ENCODE assay signal across 9 mouse cellular contexts in genomic region chr9:26733206-26733891, GRCm38 (mm10). TPM values are rescaled to one million over a fixed set of nuclear protein-coding genes. Genes with fewer than 3 reads are reported as not detected.
DNase-seq lines count a peak whose midpoint lies in the region; ATAC-seq and TF ChIP-seq lines count a peak whose summit lies in the region.
"Had no signal": no experiment of that assay in that cellular context is flagged by ENCODE, and none has a peak within 500 bp of the region (broad histone marks: within the 10 kb centered on the region; RNA-seq: fewer than 3 reads in every experiment).

Gene B3gat1 (plus strand): TSS chr9:26733728.

- DNase-seq in adrenal gland, postnatal 10 days = peak; percentile 34
- no peak for DNase-seq in adrenal gland, postnatal 4 days (ENCODE audit: low spot score in 2 of 2)
- no peak for DNase-seq in lung, postnatal 0 days (ENCODE audit: low spot score)
- no peak for DNase-seq in lung, postnatal 14 days
- DNase-seq in hindbrain, embryonic 14.5 days (ENCODE audit: low spot score) = peak; percentile 79
- peak; percentile 66 for DNase-seq in right cerebral cortex, postnatal 25 days
- no peak for DNase-seq in thymus, postnatal 14 days

- H3K36me3 ChIP-seq in lung, postnatal 0 days (ENCODE audit: insufficient read depth, low read length) = no peaks in the 10 kb centered on the region
- H3K36me3 ChIP-seq in hindbrain, embryonic 14.5 days (replicated peaks; ENCODE audit: control insufficient read depth, insufficient read depth) = no peaks in the 10 kb centered on the region
- no peaks in the 10 kb centered on the region for H3K36me3 ChIP-seq in limb, embryonic 15.5 days

- H3K27ac ChIP-seq in lung, postnatal 0 days (ENCODE audit: low read length) = no peak within 1 kb of the TSS
- peak within 1 kb of the TSS; percentile 94 for H3K27ac ChIP-seq in hindbrain, embryonic 14.5 days
- no peak within 1 kb of the TSS for H3K27ac ChIP-seq in limb, embryonic 15.5 days

- no peaks in the 10 kb centered on the region for H3K9me3 ChIP-seq in lung, postnatal 0 days (ENCODE audit: low read length)
- H3K9me3 ChIP-seq in hindbrain, embryonic 14.5 days (ENCODE audit: control insufficient read depth, low read length) = no peaks in the 10 kb centered on the region
- no peaks in the 10 kb centered on the region for H3K9me3 ChIP-seq in limb, embryonic 15.5 days

- 2% methylated on average over 27 of the region's 65 CpGs for WGBS in lung, postnatal 0 days
- WGBS in hindbrain, embryonic 14.5 days = under 1% methylated on average over 39 of the region's 65 CpGs
- WGBS in limb, embryonic 15.5 days = under 1% methylated on average over 53 of the region's 65 CpGs

- no peak for TF ChIP-seq EP300 in lung, postnatal 0 days (IDR thresholded peaks at IDR 0.05)

- H3K27me3 ChIP-seq in lung, postnatal 0 days (replicated peaks; ENCODE audit: insufficient read depth, low read length) = peaks cover 15% of the 10 kb centered on the region
- no peaks in the 10 kb centered on the region for H3K27me3 ChIP-seq in hindbrain, embryonic 14.5 days (ENCODE audit: control insufficient read depth, insufficient read depth, low read length)
- H3K27me3 ChIP-seq in limb, embryonic 15.5 days = peaks cover 58% of the 10 kb centered on the region

- H3K9ac ChIP-seq in lung, postnatal 0 days (replicated peaks; ENCODE audit: low read depth) = no peak within 1 kb of the TSS
- H3K9ac ChIP-seq in hindbrain, embryonic 14.5 days = peak within 1 kb of the TSS; percentile 97
- no peak within 1 kb of the TSS for H3K9ac ChIP-seq in limb, embryonic 15.5 days

- peak within 1 kb of the TSS; percentile 55 for H3K4me2 ChIP-seq in lung, postnatal 0 days (replicated peaks; ENCODE audit: low read depth, low read length)
- H3K4me2 ChIP-seq in hindbrain, embryonic 14.5 days (replicated peaks) = peak within 1 kb of the TSS; percentile 86
- H3K4me2 ChIP-seq in limb, embryonic 15.5 days = peak within 1 kb of the TSS; percentile 92

- H3K4me1 ChIP-seq in lung, postnatal 0 days (ENCODE audit: insufficient read depth, low read depth, low read length) = no peaks in the 10 kb centered on the region
- H3K4me1 ChIP-seq in hindbrain, embryonic 14.5 days (replicated peaks; ENCODE audit: control insufficient read depth, insufficient read depth, low read length) = peaks cover 30% of the 10 kb centered on the region
- peaks cover 11% of the 10 kb centered on the region for H3K4me1 ChIP-seq in limb, embryonic 15.5 days

- peak; percentile 14; the same call in 1 of the 2 replicates for ATAC-seq in lung, postnatal 0 days
- peak; percentile 93 for ATAC-seq in hindbrain, embryonic 14.5 days (ENCODE audit: low FRiP score)
- ATAC-seq in limb, embryonic 15.5 days (ENCODE audit: insufficient number of reproducible peaks, low FRiP score, low TSS enrichment, low read depth) = no peak

- TF ChIP-seq CTCF in lung, postnatal 0 days (IDR thresholded peaks at IDR 0.05) = no peak

- peak within 1 kb of the TSS; percentile 21; the same call in 1 of the 2 replicates for H3K4me3 ChIP-seq in lung, postnatal 0 days (ENCODE audit: low read depth, low read length)
- peak within 1 kb of the TSS; percentile 96 for H3K4me3 ChIP-seq in hindbrain, embryonic 14.5 days (replicated peaks; ENCODE audit: low read length)
- peak within 1 kb of the TSS; percentile 46 for H3K4me3 ChIP-seq in limb, embryonic 15.5 days

RNA-seq across cellular contexts. Expression of gene B3gat1, which starts in this region (rescaled TPM):
- 1 to 10 TPM; 1.3 to 3.0 TPM for total RNA-seq in adrenal gland, postnatal 10 days (2021)
- 1 to 10 TPM; 4.5 to 5.6 TPM for total RNA-seq in adrenal gland, postnatal 4 days (2021)
- not detected in 2 replicates for polyA plus RNA-seq in lung, postnatal 0 days (2015; fragmentation: Nextera tagmentation; extraction: Ambion mirVana)
- 54.7 and 64.9 TPM in 2 replicates for polyA plus RNA-seq in hindbrain, embryonic 14.5 days (2014; fragmentation: Nextera tagmentation; extraction: Ambion mirVana)
- 0.21 and 0.23 TPM in 2 replicates for polyA plus RNA-seq in limb, embryonic 15.5 days (2015; fragmentation: Nextera tagmentation; extraction: Ambion mirVana)
- total RNA-seq: common myeloid progenitor, adult 5-6 weeks had no signal

Comparison
In these comparisons a context has a peak if more than half of its experiments do, and no peak if none do; other contexts are left out.
1. RNA of gene B3gat1 (polyA plus RNA-seq): 54.7 to 64.9 TPM in hindbrain, embryonic 14.5 days; 0.21 to 0.23 TPM in limb, embryonic 15.5 days and not detected in lung, postnatal 0 days; every median in the first group is over 10 times any median in the second.
2. DNase-seq: peak in adrenal gland, postnatal 10 days (single experiment), hindbrain, embryonic 14.5 days (single experiment) and right cerebral cortex, postnatal 25 days (single experiment); none in adrenal gland, postnatal 4 days (0 of 2), lung, postnatal 0 days (single experiment), lung, postnatal 14 days (single experiment) and thymus, postnatal 14 days (single experiment).
3. Peak in ATAC-seq, H3K4me3 ChIP-seq and H3K4me2 ChIP-seq in lung, postnatal 0 days; RNA of the gene not detected or under 1 TPM.
4. H3K4me3 ChIP-seq: peak in every context shown above with its lines; median percentile 96 in hindbrain, embryonic 14.5 days; 46 in limb, embryonic 15.5 days; 21 in lung, postnatal 0 days.
5. Peak in every context shown above with its lines, with median percentiles within 50 percentile points of each other: H3K4me2 ChIP-seq.